Mouse (Mus musculus): ENCODE measurements at regions not wholly inside any gene's neighbourhood (a gene's known extent, or its start where the extent isn't known, plus 50 kb on each side); places are given as distances from the start of the nearest gene placed in this dataset.

DNA sequence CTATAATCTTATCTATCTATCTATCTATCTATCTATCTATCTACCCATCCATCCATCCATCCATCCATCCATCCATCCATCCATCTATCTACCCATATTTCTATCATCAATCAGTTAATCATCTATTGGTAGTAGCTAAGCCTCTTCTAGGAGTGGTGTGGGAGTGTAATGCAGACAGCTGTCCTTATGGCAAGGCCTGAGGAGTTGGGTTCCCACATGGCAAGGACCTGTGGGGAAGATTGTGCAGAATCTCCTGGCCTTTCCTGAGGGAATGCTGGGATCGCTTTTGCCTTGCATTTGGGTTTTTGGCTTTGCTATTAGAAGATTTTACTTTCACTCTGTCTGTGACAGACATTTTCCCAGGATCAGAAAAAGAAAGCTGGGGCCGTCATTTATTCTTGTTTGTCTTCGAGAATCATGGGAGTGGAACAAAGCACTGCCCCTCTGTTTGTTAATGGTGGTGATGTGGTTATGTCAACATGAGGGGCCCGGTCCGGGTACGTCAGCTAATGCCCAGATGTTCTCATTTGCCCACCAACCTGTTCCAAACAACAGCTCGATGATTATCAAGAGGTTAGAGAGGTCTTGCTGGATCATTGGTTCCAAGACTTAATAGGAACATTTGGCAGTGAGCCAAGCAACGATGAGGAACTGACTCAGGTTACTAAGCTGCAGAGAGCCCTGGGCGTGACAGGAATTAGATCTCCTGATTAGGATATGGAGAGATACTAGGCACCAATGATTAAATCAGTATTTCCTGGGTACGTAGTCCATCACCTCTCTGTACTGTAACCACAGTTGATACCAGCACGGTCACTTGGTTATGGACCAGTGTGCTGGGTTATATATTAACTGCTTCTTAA lies 249.0 kb upstream of the Dusp10 start:
- TF ChIP-seq CTCF (IDR thresholded peaks at IDR 0.05; ENCODE audit: low read depth, low read length) (no peak), POLR2A (IDR thresholded peaks at IDR 0.05; ENCODE audit: borderline replicate concordance, low read depth, low read length) (no peak)
- no peak overlapping the region for H3K27ac ChIP-seq (ENCODE audit: insufficient read depth, low read depth, low read length)
- no peaks in the 10 kb centered on the region for H3K4me1 ChIP-seq (ENCODE audit: control insufficient read depth, insufficient read depth, low read length)
- no peak overlapping the region for H3K4me3 ChIP-seq (ENCODE audit: insufficient read depth, low read length)

DNA sequence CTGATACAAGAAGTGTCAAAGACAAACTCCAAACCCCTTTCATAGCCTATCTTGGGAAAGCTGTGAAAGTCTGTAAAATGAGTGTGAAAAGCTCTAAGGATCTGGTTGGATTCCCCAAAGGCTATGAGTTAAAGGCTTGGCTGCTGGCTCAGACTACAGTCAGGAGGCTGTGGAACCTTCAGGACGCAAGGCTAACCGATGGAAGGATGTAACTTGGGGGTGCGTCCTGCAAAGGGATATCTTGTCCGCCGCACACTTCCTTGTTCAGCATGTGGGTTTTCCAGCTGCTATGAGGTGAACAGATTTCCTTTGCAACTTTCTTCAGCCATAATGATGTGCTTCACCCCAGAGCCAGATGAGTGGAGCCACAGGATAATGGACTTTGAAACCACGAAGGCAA lies 240.3 kb upstream of the Dusp10 start:
- H3K4me1 ChIP-seq (ENCODE audit: control insufficient read depth, insufficient read depth, low read length) = no peaks in the 10 kb centered on the region
- no peak overlapping the region for H3K27ac ChIP-seq (ENCODE audit: insufficient read depth, low read depth, low read length)
- TF ChIP-seq POLR2A (IDR thresholded peaks at IDR 0.05; ENCODE audit: borderline replicate concordance, low read depth, low read length) (no peak), CTCF (IDR thresholded peaks at IDR 0.05; ENCODE audit: low read depth, low read length) (no peak)
- no peak overlapping the region for H3K4me3 ChIP-seq (ENCODE audit: insufficient read depth, low read length)

DNA sequence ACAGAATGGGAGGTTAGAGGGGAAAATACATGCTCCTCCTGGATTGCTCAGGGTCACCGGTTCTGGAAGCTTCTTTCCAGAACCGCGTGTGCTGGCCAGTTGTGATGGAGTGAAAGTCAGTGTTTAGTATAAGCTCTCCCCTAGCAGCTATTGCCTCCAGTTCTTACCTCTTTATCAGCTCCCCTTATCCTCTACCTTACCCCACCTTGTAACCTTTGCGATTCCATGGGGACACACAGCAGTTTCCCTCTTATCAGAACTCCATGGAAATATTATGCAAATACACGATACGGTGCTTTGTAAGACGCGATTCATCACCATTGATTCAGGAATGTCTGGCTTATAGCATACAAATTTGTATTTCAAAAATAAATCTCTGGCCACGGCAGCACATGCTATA lies 232.9 kb upstream of the Dusp10 start:
- Histone ChIP-seq H3K4me1 (ENCODE audit: control insufficient read depth, insufficient read depth, low read length) (no peaks in the 10 kb centered on the region), H3K27ac (ENCODE audit: insufficient read depth, low read depth, low read length) (no peak overlapping the region), H3K4me3 (ENCODE audit: insufficient read depth, low read length) (no peak overlapping the region)
- TF ChIP-seq POLR2A (IDR thresholded peaks at IDR 0.05; ENCODE audit: borderline replicate concordance, low read depth, low read length) (no peak), CTCF (IDR thresholded peaks at IDR 0.05; ENCODE audit: low read depth, low read length) (no peak)

DNA sequence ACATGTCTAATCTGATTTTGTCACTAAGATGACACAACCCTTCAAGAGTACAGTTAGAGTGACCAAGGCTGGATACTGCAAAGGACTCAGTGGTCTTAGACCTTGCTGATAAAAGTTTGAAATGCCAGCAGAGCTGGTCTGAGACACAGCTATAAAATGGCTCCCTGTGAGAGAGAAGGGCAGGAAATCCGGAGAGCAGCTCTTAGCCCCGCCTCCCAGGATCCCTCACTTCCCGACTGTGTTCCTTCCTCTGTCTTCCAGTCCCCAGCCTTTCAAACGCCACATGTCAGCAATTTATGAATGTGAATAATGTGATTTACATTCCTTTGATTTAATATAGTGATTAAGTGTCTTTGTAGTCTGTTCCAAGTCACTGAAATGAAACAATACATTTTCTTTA lies 232.3 kb upstream of the Dusp10 start:
- no peak for TF ChIP-seq POLR2A (IDR thresholded peaks at IDR 0.05; ENCODE audit: borderline replicate concordance, low read depth, low read length)
- TF ChIP-seq CTCF (IDR thresholded peaks at IDR 0.05; ENCODE audit: low read depth, low read length) = no peak
- Histone ChIP-seq H3K4me1 (ENCODE audit: control insufficient read depth, insufficient read depth, low read length) (no peaks in the 10 kb centered on the region), H3K27ac (ENCODE audit: insufficient read depth, low read depth, low read length) (no peak overlapping the region), H3K4me3 (ENCODE audit: insufficient read depth, low read length) (no peak overlapping the region)

DNA sequence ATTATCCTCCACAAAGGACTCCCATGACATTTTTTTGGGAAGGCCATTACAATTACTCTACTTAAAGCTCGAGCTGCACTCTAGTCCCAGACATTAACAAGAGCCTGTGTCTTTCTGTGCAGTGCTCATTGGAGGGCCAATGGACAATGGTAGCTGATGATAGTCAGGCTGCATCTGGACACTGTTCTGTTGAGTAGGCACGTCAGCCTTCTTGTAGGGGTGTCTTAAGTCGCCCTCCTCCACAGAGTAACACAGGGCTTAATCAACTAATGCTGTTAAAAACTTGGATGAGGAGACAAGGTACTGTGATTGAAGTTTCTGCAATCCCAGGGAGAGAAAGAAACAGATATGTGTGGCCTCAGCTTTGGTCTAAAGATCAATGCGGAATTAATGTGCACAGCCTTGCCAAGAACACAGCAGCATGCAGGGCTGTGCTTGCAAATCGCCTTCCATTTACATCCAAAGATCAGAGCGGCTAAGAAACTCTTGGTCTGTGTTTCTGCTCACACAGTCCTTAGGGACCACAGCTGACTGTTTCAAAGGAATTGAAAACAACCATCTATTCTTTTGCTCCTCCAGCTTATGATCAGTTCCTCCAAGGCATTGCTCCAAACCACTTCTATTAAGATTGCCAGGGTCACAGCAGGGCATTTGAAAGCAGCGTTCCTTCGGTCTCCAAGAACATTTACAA lies 229.5 kb upstream of the Dusp10 start:
- Histone ChIP-seq H3K27ac (ENCODE audit: insufficient read depth, low read depth, low read length) (no peak overlapping the region), H3K4me3 (ENCODE audit: insufficient read depth, low read length) (no peak overlapping the region), H3K4me1 (ENCODE audit: control insufficient read depth, insufficient read depth, low read length) (no peaks in the 10 kb centered on the region)
- TF ChIP-seq POLR2A (IDR thresholded peaks at IDR 0.05; ENCODE audit: borderline replicate concordance, low read depth, low read length) (no peak), CTCF (IDR thresholded peaks at IDR 0.05; ENCODE audit: low read depth, low read length) (no peak)

DNA sequence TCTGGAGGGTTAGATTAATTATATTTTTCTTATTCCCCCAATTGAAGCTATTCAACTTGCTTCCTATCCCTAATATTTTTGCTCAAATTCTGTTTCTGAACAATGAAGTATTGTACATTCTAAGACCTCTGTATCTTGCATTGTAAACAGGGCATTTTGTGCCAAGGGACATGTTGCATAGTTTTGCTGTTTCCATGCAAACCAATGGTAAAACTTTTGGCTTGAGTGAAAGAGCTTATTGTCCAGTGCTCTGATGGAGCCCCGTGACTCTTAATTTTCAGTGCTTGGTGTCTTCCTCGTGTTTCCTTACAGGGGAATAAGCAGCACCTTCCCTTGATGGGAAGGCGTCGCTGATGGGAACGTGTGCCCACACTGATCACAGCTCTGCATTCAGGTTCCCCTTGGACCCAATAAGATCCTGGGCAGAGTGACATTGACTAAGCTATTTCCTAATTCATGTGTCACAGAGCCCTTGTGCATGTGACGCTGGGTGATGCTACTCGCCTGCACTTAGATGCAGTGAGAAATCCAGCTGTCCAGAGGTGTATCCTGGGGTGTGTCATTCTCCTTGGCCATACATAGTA lies 220.8 kb upstream of the Dusp10 start:
- H3K27ac ChIP-seq (ENCODE audit: insufficient read depth, low read depth, low read length) = no peak overlapping the region

DNA sequence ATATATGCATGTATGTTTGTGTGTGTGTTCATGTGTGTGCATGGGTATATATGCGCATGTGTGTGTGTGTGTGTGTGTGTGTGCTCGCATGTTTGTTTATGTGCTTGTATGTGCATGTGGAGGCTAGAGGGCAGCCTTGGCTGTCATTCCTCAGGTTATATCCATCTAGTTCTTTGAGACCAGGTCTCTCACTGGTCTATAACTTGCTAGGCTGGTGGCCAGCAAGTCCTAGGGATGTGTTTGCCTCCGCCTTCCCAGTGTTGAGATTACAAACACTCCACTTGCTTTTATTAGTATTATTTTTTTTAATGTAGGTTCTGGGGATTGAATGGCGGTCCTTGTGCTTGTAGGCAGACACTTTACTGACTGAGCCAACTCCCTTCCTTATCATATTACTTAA lies 219.8 kb upstream of the Dusp10 start:
- no peak overlapping the region for H3K27ac ChIP-seq (ENCODE audit: insufficient read depth, low read depth, low read length)
- TF ChIP-seq POLR2A (IDR thresholded peaks at IDR 0.05; ENCODE audit: borderline replicate concordance, low read depth, low read length) (no peak), CTCF (IDR thresholded peaks at IDR 0.05; ENCODE audit: low read depth, low read length) (no peak)
- H3K4me1 ChIP-seq (ENCODE audit: control insufficient read depth, insufficient read depth, low read length) = no peaks in the 10 kb centered on the region
- no peak overlapping the region for H3K4me3 ChIP-seq (ENCODE audit: insufficient read depth, low read length)

More for the DNA sequence above, 220.8 kb upstream of the Dusp10 start:
- Histone ChIP-seq H3K4me1 (ENCODE audit: control insufficient read depth, insufficient read depth, low read length) (no peaks in the 10 kb centered on the region), H3K4me3 (ENCODE audit: insufficient read depth, low read length) (no peak overlapping the region)
- TF ChIP-seq CTCF (IDR thresholded peaks at IDR 0.05; ENCODE audit: low read depth, low read length) (no peak), POLR2A (IDR thresholded peaks at IDR 0.05; ENCODE audit: borderline replicate concordance, low read depth, low read length) (no peak)

DNA sequence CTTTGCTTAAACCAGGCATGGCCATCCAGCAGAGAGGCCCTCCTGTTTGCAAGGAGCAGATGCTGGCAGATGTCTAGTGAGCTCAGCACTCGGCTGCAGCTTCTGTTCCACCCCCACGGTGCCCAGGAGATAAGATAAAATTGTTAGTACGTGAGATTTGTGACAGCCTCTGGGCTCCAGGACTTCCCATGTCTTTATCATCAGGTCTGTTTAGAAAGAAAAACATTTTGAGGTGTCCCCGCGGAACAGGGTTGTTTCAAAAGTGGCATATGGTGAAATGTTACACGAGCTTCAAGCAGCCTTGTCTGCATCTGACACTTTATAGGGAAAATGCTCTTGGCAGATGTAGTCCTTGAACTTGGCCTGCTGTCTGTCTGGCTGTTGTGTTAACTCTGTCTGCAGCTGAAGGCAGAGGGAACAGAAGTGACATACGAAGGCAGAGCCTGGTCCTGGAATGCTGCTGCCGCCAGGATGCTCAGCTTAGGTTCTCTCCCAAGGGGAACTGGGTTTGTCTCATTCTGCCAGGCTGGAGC lies 219.1 kb upstream of the Dusp10 start:
- Histone ChIP-seq H3K4me3 (ENCODE audit: insufficient read depth, low read length) (no peak overlapping the region), H3K4me1 (ENCODE audit: control insufficient read depth, insufficient read depth, low read length) (no peaks in the 10 kb centered on the region), H3K27ac (ENCODE audit: insufficient read depth, low read depth, low read length) (no peak overlapping the region)
- TF ChIP-seq CTCF (IDR thresholded peaks at IDR 0.05; ENCODE audit: low read depth, low read length) = no peak
- TF ChIP-seq POLR2A (IDR thresholded peaks at IDR 0.05; ENCODE audit: borderline replicate concordance, low read depth, low read length) = no peak

DNA sequence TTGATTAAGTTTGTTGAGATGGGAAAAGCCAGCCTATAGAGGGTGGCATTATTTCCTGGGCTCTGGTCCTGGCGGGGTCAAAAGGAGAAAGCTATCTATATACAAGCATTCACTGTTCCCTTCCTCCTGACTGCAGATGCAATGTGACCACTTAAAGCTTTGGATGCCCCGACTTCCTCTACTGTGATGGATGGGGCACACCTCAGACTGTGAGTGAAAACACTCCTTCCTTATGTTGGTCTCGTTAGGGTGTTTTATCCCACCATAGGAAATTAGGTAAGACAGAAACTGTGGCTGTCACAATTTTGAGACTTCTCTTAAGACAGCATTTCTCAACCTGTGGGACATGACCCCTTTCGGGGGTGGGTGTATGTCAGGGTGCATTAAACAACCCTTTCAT lies 210.8 kb upstream of the Dusp10 start:
- no peak for TF ChIP-seq POLR2A (IDR thresholded peaks at IDR 0.05; ENCODE audit: borderline replicate concordance, low read depth, low read length)
- no peak for TF ChIP-seq CTCF (IDR thresholded peaks at IDR 0.05; ENCODE audit: low read depth, low read length)
- Histone ChIP-seq H3K27ac (ENCODE audit: insufficient read depth, low read depth, low read length) (no peak overlapping the region), H3K4me1 (ENCODE audit: control insufficient read depth, insufficient read depth, low read length) (no peaks in the 10 kb centered on the region), H3K4me3 (ENCODE audit: insufficient read depth, low read length) (no peak overlapping the region)

DNA sequence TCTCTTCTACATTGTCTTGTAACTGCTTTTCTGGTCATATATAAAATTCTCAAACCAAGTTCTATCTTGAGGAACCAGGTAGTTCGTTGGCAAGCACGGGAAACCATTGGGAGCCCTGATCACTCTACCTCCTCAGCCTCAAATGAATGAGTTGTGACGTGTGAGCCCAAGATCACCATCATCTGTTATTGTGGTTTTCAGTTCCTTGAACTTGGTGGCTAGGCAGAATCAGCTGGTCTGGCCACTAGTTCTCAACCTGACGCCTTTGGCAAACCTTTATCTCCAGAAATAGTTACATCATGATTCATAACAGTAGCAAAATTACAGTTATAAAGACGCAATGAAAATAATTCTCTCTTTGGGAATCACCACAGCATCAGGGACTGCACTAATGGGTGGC lies 209.7 kb upstream of the Dusp10 start:
- Histone ChIP-seq H3K4me3 (ENCODE audit: insufficient read depth, low read length) (no peak overlapping the region), H3K27ac (ENCODE audit: insufficient read depth, low read depth, low read length) (no peak overlapping the region), H3K4me1 (ENCODE audit: control insufficient read depth, insufficient read depth, low read length) (no peaks in the 10 kb centered on the region)
- TF ChIP-seq POLR2A (IDR thresholded peaks at IDR 0.05; ENCODE audit: borderline replicate concordance, low read depth, low read length) = no peak
- no peak for TF ChIP-seq CTCF (IDR thresholded peaks at IDR 0.05; ENCODE audit: low read depth, low read length)

All from bone marrow macrophage, adult 2 months (primary cell).